Mouse (Mus musculus) lung, embryonic 16.5 days (tissue): Measurements from ENCODE around the gene Abcc1. TPM values are rescaled to one million over a fixed set of nuclear protein-coding genes. Genes with fewer than 3 reads are reported as not detected.

Experiments
- ATAC-seq: fragments of 200-750 bp; cut with Nextera tagmentation; 2 replicates; pipeline ENCODE4 v1.8.0; 2017; ENCODE audit warnings: low read depth, mild to moderate bottlenecking, moderate library complexity
- H3K27ac ChIP-seq: fragments of 300-500 bp; sonication (generic); 2 replicates; pipeline ENCODE4 v1.5.1; 2014; ENCODE audit warnings: mild to moderate bottlenecking, control low read depth, low read length
- H3K27me3 ChIP-seq: fragments of 300-500 bp; sonication (generic); 2 replicates; pipeline ENCODE4 v1.6.1; 2014; ENCODE audit warnings: low read depth, low read length, mixed read lengths; ENCODE audit not compliant: control insufficient read depth, insufficient read depth
- H3K36me3 ChIP-seq: fragments of 300-500 bp; sonication (generic); 2 replicates; pipeline ENCODE4 v1.6.1; 2014; ENCODE audit warnings: low read length; ENCODE audit not compliant: control insufficient read depth, insufficient read depth
- H3K4me1 ChIP-seq: fragments of 300-500 bp; sonication (generic); replicated peaks from 2 replicates; pipeline ENCODE4 v1.6.1; 2014; ENCODE audit warnings: low read length, mixed read lengths; ENCODE audit not compliant: control insufficient read depth, insufficient read depth
- H3K4me2 ChIP-seq: fragments of 300-500 bp; sonication (generic); 2 replicates; pipeline ENCODE4 v1.6.1; 2014; ENCODE audit warnings: low read depth, low read length, control low read depth
- H3K4me3 ChIP-seq: fragments of 300-500 bp; sonication (generic); 2 replicates; pipeline ENCODE4 v1.5.1; 2014; ENCODE audit warnings: mild to moderate bottlenecking, low read length, control low read depth
- H3K9ac ChIP-seq: fragments of 300-500 bp; sonication (generic); 2 replicates; pipeline ENCODE4 v1.6.1; 2014; ENCODE audit warnings: low read length, control low read depth
- H3K9me3 ChIP-seq: fragments of 300-500 bp; sonication (generic); 2 replicates; pipeline ENCODE4 v1.6.1; 2016; ENCODE audit warnings: low read length; ENCODE audit not compliant: control insufficient read depth
- WGBS: fragments of 180-500 bp; shearing (Covaris S2); extraction: QIAGEN DNeasy Blood & Tissue Kit; methylation state at CpG from one replicate; pipeline ENCODE4 v1.1.7; 2014; 5-methylcytosine and 5-hydroxymethylcytosine counted together
- polyA plus RNA-seq: library from polyadenylated mRNA; unstranded; fragments of >200 nt; fragmentation: Nextera tagmentation; extraction: Ambion mirVana; gene quantifications from 2 replicates; pipeline ENCODE4 v1.2.1, GENCODE M21; 2015

The Abcc1 gene
- polyA plus RNA-seq, 1 experiment from 2014 or later = 9.2 TPM

DNA sequence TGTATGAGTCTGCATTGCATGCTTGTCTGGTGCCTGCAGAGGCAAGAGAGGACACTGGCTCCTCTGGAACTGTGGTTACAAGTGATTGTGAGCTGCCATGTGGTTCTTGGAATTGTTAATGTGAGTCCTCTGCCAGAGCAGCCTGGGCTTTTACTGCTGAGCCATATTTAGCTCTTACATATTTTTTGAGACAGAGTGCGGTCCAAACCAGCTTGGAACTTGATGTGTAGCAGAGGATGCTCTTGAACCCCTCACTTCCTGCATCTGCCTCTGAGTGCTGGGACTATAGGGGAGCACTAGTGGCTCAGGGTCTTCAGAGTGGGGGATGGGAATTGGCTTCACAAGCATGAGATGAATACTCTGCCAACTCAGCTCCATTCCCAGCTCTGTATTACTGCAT, 10.0 kb downstream of the Abcc1 start:
- 63% methylated on average over 1 of the region's 1 CpGs for WGBS
- H3K27ac ChIP-seq = peak overlapping the region; percentile 26; the same call in 1 of the 2 replicates
- ATAC-seq = peak; percentile 46
- peaks cover 12% of the 10 kb centered on the region for H3K4me1 ChIP-seq
- no peak overlapping the region for H3K9ac ChIP-seq
- H3K9me3 ChIP-seq = no peaks in the 10 kb centered on the region
- H3K36me3 ChIP-seq = no peaks in the 10 kb centered on the region
- H3K4me2 ChIP-seq = no peak overlapping the region
- H3K27me3 ChIP-seq = no peaks in the 10 kb centered on the region
- no peak overlapping the region for H3K4me3 ChIP-seq

DNA sequence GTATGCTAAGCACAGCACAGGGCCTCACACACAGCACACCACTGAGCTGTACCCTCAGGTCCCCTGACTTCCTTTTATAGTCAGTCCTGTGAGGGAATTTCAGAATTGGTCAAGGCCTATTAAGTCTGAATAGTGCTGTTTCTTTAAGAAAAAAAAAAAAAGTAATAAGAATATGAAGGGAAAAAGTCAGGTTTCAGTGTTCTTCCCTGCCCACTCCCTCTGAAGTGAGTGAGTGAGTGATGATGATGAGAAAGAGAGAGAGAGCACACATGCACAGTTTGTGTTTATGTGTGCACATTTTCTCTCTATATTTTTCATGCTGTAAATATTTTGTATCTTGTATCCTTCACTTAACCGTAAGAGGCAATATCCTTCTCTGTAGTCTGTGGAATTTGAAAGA, 11.0 kb downstream of the Abcc1 start:
- Histone ChIP-seq H3K27me3 (no peaks in the 10 kb centered on the region), H3K4me2 (no peak overlapping the region), H3K36me3 (no peaks in the 10 kb centered on the region), H3K4me3 (no peak overlapping the region), H3K27ac (peak overlapping the region; percentile 78), H3K9me3 (no peaks in the 10 kb centered on the region), H3K9ac (no peak overlapping the region), H3K4me1 (peaks cover 19% of the 10 kb centered on the region)
- 22% methylated on average over 1 of the region's 1 CpGs for whole genome bisulfite sequencing
- no peak for ATAC-seq

DNA sequence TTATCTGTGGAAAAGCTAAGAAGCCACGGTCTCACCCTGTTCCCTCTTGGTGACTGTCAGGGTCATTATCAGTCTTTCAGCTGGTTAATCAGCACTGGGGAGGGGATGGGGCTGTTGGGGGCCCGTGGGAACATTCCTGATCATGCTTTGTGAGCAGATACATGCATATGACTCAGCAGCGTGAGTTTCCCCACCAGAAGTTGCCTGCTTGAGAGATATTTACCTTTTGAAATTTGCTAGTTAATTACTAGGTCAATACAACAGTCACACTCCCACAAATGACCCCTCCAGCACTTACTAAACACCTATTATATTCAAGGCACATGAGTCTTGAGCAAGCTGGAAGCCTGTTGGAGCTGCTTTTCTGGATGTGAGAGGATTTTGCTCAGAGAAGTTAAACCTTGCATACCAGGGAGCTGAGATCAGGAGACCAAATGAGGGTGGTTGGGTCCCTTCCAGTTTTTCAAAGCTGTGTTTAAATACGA, 11.5 kb downstream of the Abcc1 start:
- H3K4me2 ChIP-seq = no peak overlapping the region
- no peaks in the 10 kb centered on the region for H3K27me3 ChIP-seq

GRCm38 (mm10) chr16:14375942-14376341, 14.6 kb downstream of the Abcc1 start:
- peaks cover 20% of the 10 kb centered on the region for H3K4me1 ChIP-seq
- no peaks in the 10 kb centered on the region for H3K27me3 ChIP-seq
- no peaks in the 10 kb centered on the region for H3K36me3 ChIP-seq
- H3K27ac ChIP-seq = no peak overlapping the region
- H3K9ac ChIP-seq = no peak overlapping the region
- no peak for ATAC-seq
- H3K4me2 ChIP-seq = no peak overlapping the region
- WGBS = 94% methylated on average over 1 of the region's 1 CpGs
- no peaks in the 10 kb centered on the region for H3K9me3 ChIP-seq
- no peak overlapping the region for H3K4me3 ChIP-seq

More for the DNA sequence above, 11.5 kb downstream of the Abcc1 start:
- Histone ChIP-seq H3K36me3 (no peaks in the 10 kb centered on the region), H3K27ac (peak overlapping the region; percentile 78), H3K9ac (0 out of 2 replicates have a peak overlapping the region, but pooled peaks have one; percentile 23), H3K4me3 (no peak overlapping the region), H3K9me3 (no peaks in the 10 kb centered on the region), H3K4me1 (peaks cover 20% of the 10 kb centered on the region)
- ATAC-seq = peak; percentile 47; the same call in 1 of the 2 replicates
- WGBS = 21% methylated on average over 4 of the region's 4 CpGs

DNA sequence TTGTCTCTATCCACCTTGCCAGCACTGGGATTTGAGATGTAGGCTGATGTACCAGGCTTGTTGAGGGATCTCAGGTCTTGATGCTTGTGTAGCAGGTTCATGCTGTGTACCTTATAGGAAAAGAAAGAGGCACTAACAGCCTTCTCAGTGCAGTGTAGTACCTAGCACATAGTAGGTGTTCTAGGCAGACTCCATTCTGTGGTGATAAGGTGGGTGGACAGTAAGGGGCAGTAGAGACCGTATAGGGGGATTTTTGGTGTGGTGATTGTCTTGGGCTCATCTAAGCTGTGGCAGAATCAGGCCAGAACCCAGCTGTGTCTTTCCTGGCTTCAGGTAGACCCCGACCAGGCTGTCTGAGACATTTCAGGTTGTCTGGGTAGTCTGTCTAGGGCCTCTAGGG, 15.0 kb downstream of the Abcc1 start:
- ATAC-seq = no peak
- Histone ChIP-seq H3K4me2 (no peak overlapping the region), H3K4me3 (no peak overlapping the region), H3K27me3 (no peaks in the 10 kb centered on the region), H3K9ac (no peak overlapping the region), H3K27ac (no peak overlapping the region), H3K36me3 (no peaks in the 10 kb centered on the region), H3K4me1 (peaks cover 20% of the 10 kb centered on the region), H3K9me3 (no peaks in the 10 kb centered on the region)
- WGBS = 78% methylated on average over 2 of the region's 2 CpGs

- H3K27ac ChIP-seq = peak overlapping the region; percentile 43
- no peaks in the 10 kb centered on the region for H3K27me3 ChIP-seq
- H3K4me1 ChIP-seq = peaks cover 14% of the 10 kb centered on the region
- 45% methylated on average over 2 of the region's 2 CpGs for WGBS
- H3K4me2 ChIP-seq = no peak overlapping the region
- H3K9ac ChIP-seq = no peak overlapping the region
- no peak overlapping the region for H3K4me3 ChIP-seq
- no peaks in the 10 kb centered on the region for H3K9me3 ChIP-seq
- peak; percentile 57 for ATAC-seq
- no peaks in the 10 kb centered on the region for H3K36me3 ChIP-seq
These were observed 16.0 kb downstream of the Abcc1 start for GRCm38 (mm10) chr16:14377321-14377720.

GRCm38 (mm10) chr16:14378654-14379053, 17.3 kb downstream of the Abcc1 start:
- no peaks in the 10 kb centered on the region for H3K9me3 ChIP-seq
- 53% methylated on average over 5 of the region's 5 CpGs for WGBS
- ATAC-seq = no peak
- no peaks in the 10 kb centered on the region for H3K27me3 ChIP-seq
- H3K4me1 ChIP-seq = 0 out of 2 replicates have a peak, but pooled peaks cover 7% of the 10 kb centered on the region
- H3K36me3 ChIP-seq = no peaks in the 10 kb centered on the region
- no peak overlapping the region for H3K4me2 ChIP-seq
- no peak overlapping the region for H3K27ac ChIP-seq
- H3K4me3 ChIP-seq = no peak overlapping the region
- no peak overlapping the region for H3K9ac ChIP-seq

DNA sequence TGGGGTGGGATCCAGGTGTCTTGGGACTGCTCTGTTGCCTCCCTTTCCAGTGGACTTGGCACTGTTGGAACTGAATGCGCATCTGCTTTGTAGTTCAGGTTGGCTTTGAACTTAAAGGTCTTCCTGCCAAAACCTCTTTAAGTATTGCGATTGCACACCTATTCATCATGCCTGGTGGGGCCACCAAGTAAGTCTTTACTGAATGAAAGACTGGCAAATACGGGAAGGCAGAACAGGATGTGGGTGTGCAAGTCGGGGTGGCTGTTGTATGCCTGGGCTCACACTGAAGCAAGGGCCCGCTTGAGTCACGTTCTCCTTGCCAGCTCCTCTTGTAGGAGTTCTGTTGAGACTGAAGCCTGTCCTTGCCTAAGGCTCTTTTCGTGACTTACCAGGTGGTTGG, 18.5 kb downstream of the Abcc1 start:
- H3K27ac ChIP-seq = no peak overlapping the region
- H3K27me3 ChIP-seq = no peaks in the 10 kb centered on the region
- 0 out of 2 replicates have a peak, but pooled peaks cover 7% of the 10 kb centered on the region for H3K4me1 ChIP-seq
- no peak overlapping the region for H3K4me2 ChIP-seq
- WGBS = 87% methylated on average over 7 of the region's 7 CpGs
- H3K9me3 ChIP-seq = no peaks in the 10 kb centered on the region
- H3K36me3 ChIP-seq = no peaks in the 10 kb centered on the region
- no peak overlapping the region for H3K4me3 ChIP-seq
- H3K9ac ChIP-seq = no peak overlapping the region
- ATAC-seq = no peak

GRCm38 (mm10) chr16:14381061-14381665, 19.8 kb downstream of the Abcc1 start:
- Histone ChIP-seq H3K27ac (no peak overlapping the region), H3K36me3 (no peaks in the 10 kb centered on the region), H3K4me1 (0 out of 2 replicates have a peak, but pooled peaks cover 7% of the 10 kb centered on the region), H3K27me3 (no peaks in the 10 kb centered on the region), H3K4me2 (no peak overlapping the region), H3K9me3 (no peaks in the 10 kb centered on the region), H3K4me3 (no peak overlapping the region), H3K9ac (no peak overlapping the region)
- ATAC-seq = no peak
